Mouse (Mus musculus) adrenal gland (tissue): ENCODE measurements at regions not wholly inside any gene's neighbourhood (a gene's known extent, or its start where the extent isn't known, plus 50 kb on each side); places are given as distances from the start of the nearest gene placed in this dataset.
"Not testable (repeated sequence)": the region's sequence is repeated elsewhere in the genome, so short reads cannot be mapped to it uniquely, and the experiment has no call there.

Source experiments
- intact Hi-C: fragments of 180-260 bp; cut with DNase I; formaldehyde crosslinking; loops from one replicate; pipeline ENCODE4 v1.15.1; 2025

DNA sequence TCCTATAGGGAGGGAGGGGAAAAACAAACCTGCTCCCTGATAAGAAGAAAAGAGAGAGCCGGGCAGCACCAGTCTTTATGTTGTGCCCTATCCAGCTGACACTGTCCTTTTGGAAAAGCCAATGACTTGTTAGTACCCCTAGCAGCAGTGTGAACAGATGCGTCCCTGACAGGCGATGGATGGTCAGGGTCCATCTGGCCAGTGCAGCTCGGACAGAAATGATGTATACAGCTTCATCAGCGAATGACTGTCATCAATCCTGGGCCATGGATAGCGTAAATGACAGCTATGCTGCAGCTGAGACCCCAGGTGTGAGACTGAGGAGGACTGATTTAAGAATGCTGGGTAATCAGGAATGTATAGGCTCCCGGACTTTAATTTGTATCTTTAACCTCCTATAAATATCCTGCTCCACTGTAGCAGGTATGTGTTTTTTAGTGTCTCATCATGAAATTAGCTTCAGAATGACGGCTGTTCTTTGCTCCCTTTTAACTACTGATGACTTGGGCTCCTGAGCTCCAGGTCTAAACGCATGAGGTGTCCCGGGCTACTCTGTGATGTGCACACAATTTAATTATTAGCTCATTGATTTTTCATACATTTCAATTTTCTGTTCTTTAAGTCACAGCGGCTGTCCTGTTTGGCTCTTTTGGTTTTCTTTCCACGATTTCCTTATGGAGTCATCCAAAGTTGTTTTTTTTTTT is 353.9 kb upstream of the Fign start:
- intact Hi-C loops: no loop called here

DNA sequence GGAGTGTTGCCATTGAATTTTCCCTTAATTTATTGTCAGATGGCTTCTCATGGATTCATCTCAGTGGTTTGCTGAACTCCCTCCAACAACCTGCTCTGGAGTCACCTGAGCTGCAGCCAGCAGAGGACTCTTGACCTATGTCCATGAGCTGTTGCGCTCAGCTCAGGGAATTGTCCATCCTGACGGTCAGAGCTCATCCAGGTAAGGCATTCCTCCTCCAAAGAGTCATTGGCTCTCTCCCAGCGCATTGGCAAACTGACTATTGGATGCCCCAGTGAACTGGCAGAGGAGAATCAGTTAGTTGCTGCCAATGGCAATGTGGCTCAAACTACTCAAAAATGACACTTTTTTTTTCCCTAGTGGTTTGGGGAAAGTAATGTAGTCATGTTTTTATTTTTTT is 345.3 kb upstream of the Fign start:
- intact Hi-C loops: no loop called here

DNA sequence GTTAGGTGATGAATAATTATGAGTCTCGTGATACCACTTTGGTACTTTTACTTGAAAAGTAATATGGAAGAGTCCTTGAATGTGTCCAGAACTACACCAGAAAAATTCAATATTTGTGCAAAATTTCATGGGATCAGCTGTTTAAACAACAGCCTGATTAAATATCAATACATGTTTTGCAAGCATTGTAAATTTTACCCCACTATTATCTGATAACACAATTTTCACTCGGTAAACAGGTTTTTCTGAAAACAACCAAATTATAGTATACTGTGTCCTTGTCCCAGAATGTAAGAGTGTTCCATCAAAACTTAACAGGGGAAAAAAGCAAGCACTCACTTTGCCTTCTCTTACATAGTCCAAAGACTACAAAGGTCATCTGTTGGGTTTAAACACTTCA is 343.1 kb upstream of the Fign start:
- intact Hi-C loops: no loop called here

DNA sequence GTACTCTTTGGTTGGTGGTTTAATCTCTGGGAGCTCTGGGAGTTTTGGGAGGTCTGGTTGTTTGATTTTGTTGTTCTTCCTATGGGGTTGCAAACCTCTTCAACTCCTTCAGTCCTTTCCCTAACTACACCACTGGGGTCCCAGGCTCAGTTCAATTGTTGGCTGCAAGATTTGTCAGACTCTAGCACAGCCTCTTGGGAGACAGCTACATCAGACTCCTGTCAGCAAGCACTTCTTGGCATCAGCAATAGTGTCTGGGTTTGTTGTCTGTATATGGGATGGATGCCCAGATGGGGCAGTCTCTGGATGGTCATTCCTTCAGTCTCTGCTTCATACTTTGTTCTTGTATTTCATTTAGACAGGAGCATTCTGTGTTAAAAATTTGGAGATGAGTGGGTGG is 319.3 kb upstream of the Fign start:
- intact Hi-C loops: not testable (repeated sequence)

DNA sequence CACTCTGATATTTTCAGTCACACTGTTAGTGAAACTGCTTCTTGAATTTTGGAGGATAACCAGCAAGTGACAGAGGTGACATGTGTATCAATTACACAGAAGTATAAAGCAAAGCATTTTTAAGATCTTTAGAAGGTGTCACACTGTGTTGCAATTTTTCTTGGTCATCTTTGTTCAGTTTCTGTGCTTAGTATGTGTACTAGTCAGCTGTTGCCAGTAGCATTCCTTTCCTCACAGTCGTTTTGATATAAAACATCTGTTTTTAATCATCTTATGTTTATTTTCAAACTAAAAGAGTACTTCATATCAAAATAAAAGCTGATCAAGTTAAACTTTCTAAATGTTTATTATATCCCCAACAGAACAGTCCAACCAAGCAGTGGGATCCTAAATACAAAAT is 316.0 kb upstream of the Fign start:
- intact Hi-C loops: no loop called here

DNA sequence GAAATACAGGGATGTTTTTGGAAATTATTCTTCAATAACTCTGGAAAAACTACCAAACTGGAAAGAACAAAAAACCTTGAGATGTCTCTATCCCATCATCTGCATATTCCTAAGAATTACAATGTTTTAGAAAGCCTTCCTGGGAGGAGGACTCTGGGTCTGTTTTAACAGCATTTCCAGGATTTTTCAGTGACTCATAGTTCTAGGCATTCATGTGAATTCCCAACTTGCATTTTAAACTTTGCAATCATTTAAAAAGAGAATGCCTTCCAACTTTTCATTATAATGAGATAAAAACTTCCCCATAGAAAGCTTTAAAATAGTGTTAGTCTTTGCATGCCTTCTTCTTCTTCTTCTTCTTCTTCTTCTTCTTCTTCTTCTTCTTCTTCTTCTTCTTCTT is 315.4 kb upstream of the Fign start:
- intact Hi-C loops: no loop called here

DNA sequence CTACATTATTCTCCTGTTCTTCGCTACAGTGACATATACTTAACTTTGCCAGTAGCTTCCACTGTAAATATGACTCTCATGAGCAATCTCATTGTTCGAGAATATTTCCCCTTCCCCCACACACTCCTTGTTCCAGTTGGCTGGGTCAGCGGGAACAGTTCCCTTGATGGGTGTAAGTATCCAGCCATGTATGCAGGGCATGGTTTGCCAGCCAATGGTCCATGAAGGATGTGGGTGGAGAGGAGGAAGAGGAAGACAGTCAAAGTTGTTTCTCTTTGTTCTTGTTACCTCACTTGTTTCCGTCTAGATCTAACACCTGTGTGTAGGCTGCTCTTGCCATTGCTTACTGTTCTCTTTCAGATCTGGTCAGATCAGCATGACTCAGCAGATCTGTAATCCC is 298.1 kb upstream of the Fign start:
- intact Hi-C loops: no loop called here

DNA sequence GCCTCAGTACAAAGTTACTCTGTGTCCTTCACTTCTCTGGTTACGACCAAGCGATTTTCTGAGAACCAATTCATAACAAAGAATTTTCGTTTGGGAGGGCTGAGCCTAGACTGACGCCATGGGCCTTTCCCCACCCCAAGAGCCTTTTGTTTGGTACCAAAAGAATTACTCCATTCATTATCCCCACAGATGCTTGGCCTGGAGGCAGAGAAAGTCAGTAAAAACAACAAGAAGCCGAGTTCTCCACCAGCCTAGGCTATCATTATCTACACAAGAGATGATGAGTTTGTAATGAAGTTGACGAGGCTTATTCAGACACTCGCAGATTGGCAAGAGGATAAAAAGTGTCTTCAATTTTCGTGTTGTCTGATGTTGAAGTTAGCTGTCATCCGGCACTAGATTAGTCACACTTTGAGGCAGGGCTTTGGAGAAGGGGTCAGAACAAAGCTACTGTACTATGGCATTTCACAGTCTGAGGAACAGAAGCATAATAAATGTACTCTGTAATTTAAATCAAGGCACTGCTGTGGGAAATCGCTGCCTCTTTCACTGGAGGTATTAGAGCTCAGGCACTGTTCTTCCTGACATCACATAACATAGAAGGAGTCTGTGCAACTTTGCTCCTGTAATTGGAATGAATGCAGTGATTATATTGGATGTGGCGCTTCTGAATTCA is 296.9 kb upstream of the Fign start:
- intact Hi-C loops: no loop called here

DNA sequence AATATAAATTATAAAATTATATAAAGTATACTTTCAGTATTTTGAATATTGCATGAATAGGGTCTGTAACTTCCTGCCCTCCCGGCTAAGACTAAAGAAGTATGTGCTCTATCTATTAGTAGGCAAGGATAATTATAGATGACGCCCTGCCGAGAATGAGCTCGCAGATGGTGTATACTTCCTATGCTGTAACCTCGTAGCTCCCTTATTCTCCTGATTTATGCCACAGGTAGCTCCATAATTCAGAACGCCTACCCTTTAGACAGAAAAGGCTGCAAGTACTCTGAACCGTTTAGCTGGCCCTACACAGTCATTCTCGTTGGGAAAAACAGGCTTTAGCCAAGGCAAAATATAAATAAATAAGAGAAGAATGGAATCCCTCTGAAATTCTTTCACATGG is 296.4 kb upstream of the Fign start:
- intact Hi-C loops: no loop called here

DNA sequence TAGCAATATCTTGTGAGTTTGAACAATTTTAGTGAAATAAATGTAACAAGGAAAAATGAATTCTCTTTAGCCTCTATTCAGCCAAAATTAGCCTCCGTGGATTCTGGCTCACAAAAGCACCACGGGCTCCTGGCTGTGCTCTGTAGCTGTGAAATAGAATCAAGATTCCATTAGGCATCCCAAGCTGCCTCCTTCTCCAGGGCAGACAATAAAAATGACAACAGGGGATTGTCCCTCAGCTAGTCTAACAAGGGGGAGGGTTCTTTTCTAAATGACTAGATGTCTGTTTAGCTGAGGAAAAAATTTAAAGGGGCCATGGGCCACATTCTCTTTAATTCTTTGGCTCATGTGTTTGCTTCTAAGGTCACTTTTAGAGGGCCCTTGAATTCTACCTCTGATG is 272.0 kb upstream of the Fign start:
- intact Hi-C loops: no loop called here

DNA sequence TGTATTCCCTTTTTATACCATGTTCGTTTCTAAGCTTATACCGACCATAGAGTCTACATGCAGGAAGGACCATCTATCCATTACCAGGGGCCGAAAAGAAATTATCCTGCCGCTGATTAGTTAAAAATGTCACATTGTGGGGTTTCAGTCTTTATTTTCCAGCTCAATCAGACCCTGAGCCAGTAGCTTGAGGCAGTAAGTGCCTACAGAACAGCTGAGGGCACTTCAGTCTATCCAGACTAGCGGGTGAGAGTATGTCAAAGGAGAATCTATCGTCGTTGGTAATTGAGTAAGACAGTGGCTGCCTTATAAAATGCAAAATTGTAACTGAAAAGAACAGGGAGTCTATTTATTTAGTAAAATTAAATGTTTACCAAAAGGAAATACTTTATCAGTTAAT is 269.4 kb upstream of the Fign start:
- intact Hi-C loops: no loop called here

DNA sequence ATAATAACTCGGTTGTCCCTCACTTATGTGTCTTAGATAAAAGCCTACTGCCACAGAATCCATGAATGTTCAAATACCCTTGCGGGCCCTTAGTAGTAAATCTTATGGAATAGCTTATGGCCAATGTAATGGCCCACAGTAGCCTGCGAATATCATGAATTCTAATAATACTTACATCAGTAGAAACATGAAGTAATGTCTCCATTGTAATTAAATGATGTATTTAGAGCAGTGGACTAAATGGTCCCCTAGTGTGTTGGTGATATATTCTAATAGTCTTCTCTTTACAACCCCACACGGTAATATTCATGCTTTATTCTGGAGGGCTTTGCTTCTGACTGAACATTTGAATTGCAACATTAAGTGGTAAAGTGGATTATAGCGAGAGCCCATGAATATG is 268.7 kb upstream of the Fign start:
- intact Hi-C loops: no loop called here

DNA sequence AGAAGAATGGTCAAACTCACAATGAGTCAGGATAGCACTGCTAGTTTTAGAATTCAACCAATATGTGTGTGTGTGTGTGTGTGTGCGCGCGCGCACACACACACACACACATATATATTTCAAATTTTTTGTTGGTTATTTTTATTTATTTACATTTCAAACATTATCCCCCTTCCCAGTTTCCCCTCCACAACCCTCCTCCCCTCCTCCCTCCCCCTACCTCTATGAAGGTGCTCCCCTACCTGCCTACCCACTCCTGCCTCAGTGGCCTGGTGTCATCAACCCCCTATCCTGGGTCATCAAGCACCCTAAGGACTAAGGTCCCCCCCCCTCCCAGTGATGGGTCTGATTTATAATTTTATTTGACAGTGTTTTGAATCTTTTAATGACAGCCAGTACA is 258.4 kb upstream of the Fign start:
- intact Hi-C loops: no loop called here

DNA sequence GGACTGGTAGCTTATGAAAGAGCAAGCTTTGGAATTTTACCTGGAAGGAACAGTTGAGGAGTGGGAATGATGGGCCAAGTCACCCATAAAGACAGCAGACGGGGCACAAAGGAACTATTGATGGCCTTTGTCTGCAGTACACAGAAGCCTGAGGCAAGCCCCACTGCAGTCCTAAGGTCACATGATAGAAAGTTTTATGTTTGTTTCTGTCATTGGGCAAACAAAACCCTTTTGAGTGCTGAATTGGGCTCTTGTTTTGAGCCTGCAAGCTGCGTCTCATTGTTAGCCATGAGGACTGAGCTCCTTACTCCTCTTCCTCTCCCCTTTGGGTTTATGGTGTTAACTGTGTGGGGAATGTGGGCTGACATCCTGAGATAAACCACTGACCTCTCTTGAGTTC is 227.7 kb upstream of the Fign start:
- intact Hi-C loops: no loop called here
